Mouse (Mus musculus) T-helper 17 cell (primary cell): ENCODE results near the gene E2f6.

Experiments used
- in situ Hi-C, 2 experiments: fragments of 300-600 bp; cut with MboI, MseI; formaldehyde crosslinking; loops; 1 replicate in 1 of 2; 2 replicates in 1 of 2; pipeline ENCODE4 v1.15.1; 2025; ENCODE audit warnings: high pct_unique_total_duplicates in 2 of 2

The E2f6 gene

GRCm38 (mm10) chr12:16870405-16871068, 59.8 kb downstream of the E2f6 start:
- in situ Hi-C loops: no loop called here

GRCm38 (mm10) chr12:16872006-16872405, 61.2 kb downstream of the E2f6 start:
- in situ Hi-C loops: no loop called here

DNA sequence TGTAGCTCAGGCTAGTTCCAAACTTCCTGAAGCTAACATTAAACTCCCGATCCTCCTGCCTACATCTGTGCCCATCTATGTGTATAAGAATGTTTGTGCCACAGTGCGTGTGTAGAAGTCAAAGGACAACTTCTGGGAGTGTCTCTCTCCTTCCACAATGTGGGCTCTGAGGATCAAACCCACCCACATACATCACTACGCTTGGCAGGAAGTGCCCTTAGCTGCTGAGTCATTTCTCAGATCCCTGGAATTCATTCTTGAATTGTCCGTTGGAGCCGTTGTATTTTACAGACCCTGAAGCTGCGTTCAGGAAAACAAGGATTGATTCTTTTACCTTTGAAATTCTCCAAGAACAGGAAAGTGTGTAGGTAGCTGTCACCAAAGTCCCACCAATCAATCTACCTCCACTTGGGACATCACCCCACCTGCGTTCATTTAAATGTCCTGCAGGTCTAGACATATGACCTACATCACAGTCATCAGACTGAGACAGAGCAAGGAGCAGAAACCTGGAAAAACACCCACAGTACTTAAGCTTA, 62.2 kb downstream of the E2f6 start:
- in situ Hi-C loops: no loop called here

DNA sequence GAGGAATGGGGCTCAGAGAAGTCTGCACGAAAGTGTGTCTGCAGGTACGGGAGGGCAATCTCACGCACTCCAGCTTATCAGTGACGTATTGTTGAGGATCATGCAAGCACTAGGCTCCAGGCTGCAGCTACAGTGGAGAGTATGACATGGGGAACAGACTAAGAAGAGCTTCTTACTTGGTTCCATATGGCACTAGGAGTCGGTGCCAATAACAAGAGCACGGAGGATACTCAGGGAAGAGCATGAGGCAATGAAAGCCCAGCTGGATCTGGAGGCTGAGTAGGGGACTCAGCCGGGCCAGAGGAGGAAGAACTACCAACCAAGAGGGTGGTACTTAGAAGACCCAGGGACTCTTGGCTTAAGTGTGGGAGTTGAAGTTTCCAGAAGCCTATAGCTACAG, 62.8 kb downstream of the E2f6 start:
- in situ Hi-C loops: no loop called here

- in situ Hi-C loops: no loop called here
Measured at GRCm38 (mm10) chr12:16874086-16874485, 63.3 kb downstream of the E2f6 start.

DNA sequence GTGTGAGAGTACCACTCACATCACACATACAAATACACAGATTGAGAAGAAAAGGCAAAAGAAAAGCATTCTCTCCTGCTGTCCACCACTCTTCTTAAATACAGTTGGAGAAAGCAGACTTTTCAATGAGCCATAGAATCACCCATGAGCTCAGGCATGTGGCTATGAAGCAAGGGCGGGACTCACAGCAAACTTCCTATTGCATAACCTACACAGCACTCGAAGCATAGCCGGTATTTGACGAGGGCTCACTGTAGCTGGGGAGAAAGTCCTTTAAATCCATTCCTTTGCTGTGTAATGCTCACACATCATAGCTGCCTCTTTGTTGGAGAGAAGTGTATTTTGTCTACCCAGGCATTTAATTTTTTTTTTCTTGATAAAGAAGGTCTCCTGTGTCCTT, 64.5 kb downstream of the E2f6 start:
- in situ Hi-C loops: no loop called here

DNA sequence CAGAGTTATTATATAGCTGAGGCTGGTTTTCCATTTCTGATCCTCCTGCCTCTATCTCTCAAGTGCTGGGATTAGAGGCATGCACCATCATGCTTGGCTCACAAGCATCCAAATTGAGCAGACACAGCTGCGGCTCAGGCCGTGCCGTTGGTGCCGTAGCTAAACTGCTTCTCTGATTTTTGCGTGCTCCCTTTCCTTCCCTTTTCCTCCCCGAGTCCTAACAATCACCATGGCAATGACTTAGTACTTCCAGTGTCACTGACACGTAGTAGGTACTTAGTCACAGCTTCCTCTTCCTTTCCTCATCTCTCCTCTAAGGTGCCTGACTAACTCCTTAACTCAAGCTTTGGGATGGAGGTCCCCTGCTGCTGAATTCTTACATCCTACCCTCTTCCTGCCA, 64.9 kb downstream of the E2f6 start:
- in situ Hi-C loops: no loop called here

GRCm38 (mm10) chr12:16876667-16877066, 65.9 kb downstream of the E2f6 start:
- in situ Hi-C loops: no loop called here

- in situ Hi-C loops: no loop called here
Measured at GRCm38 (mm10) chr12:16877141-16877540, 66.4 kb downstream of the E2f6 start.

DNA sequence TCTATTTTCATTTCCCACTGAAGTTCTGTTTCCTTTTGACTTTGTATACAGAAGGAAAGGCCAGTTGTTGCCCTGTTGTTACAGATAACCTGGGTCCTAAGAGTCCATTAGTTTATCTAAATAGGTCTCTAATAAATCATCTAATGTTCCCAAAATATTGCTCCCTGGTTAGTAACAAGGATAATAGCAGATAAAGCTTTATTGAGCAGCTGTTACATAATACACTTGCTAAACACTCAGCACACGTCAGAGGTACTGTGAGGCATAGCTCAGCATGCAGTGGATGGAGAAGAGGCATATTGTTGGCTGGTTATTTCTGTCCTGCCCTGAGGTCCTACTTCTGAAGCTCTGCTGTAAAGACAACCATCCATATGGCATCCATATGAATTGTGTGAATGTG, 66.9 kb downstream of the E2f6 start:
- in situ Hi-C loops: no loop called here

DNA sequence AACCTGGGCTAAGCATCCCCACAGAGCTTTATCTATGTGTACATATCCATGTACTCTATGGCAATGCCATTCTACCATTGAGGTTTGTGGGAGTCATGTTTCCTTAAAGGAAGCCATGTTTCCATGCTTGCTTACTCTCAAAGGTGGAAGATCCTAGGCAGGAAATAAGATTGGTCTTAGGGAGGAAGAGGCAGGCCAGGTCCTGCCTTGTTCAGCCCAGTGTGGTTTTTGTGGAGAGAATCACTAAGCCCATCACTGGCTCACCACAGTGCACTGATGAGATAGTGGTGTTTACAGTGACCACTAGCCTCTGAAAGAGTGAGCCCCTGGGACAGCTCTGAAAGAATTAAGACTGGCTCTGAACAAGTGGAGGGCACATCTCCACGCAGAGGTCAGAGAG, 68.6 kb downstream of the E2f6 start:
- in situ Hi-C loops: no loop called here

DNA sequence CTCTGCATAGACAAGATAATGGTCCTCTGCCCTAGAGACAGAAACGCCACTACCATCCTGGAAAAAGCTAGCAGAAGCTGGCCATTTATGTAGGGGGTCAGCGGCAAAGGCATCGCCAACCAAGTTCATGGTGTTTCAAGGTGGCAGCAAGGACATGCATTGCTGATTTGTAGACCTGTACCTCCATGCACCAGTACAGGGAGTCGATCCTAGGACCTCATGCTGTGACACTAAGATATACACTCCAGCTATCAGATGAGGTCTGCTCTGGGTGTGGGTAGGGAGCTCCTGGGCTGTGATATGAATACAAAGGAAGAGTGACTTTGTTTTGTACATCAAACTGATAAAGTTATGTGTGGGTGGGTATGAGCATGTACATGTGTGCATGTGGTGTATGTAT, 69.3 kb downstream of the E2f6 start:
- in situ Hi-C loops: loop anchor here in 1 of 2 experiments (5.0 kb wide), 1 partner anchor 33 kb away; no protein-coding TSS in a partner anchor

DNA sequence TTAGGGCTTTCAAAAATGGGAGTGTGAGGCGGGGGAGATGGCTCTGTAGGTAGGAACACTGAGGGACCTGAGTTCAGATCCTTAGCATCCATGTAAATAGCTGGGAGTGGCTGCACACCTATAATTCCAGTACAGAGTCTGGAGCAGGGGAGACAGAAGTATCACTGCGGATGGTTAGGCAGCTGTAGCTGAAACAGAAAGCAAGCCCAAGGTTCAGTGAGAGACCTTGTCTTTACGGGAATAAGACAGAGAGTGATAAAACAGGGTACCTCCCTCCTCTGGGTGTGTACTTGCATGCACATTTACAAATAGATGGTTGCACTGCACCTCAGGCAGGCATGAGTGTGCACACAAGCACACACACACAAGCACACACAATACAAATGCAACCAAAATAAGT, 71.7 kb downstream of the E2f6 start:
- in situ Hi-C loops: loop anchor here in 1 of 2 experiments (5.0 kb wide), 1 partner anchor 35 kb away; no protein-coding TSS in a partner anchor

DNA sequence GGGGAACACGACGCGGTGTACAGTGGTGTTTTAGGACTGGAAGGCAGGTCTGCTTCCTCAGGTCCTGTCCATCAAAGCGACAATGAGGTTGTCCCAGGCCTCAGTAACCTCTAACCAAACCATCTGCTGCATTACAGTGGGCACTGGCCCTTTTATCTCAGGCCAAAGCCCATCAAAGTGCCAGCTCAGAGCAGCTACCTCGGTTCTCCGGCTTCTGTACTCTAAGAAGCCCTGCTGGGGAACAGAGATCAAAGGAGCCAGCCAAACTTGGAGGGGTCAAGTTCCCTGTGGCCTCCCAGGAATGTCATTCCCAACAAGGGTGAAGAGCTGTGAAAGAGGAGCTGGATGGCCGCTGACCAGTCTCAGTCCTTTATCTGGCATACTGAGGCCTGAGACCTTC, 72.3 kb downstream of the E2f6 start:
- in situ Hi-C loops: loop anchor here in 1 of 2 experiments (5.0 kb wide), 1 partner anchor 36 kb away; no protein-coding TSS in a partner anchor

- in situ Hi-C loops: loop anchor here in 1 of 2 experiments (5.0 kb wide), 1 partner anchor 37 kb away; no protein-coding TSS in a partner anchor
Measured at GRCm38 (mm10) chr12:16884534-16884933, 73.8 kb downstream of the E2f6 start.

GRCm38 (mm10) chr12:16886354-16886753, 75.6 kb downstream of the E2f6 start:
- in situ Hi-C loops: no loop called here
